Mouse (Mus musculus): ENCODE results near the gene Serpinb8.
A peak's percentile ranks its signal among the peaks of the same experiment; 100 is the strongest.

Serpinb8 gene

GRCm38 (mm10) chr1:107645086-107645485 lies 55.3 kb downstream of the Serpinb8 start:
- no peak for DNase-seq

- DNase-seq: peak; percentile 56
These were observed 67.9 kb downstream of the Serpinb8 start for GRCm38 (mm10) chr1:107657689-107658088.
